Mouse (Mus musculus) bone marrow macrophage, adult 2 months (primary cell): ENCODE measurements around the gene B020031M17Rik.
"Not testable (repeated sequence)": the region's sequence is repeated elsewhere in the genome, so short reads cannot be mapped to it uniquely, and the experiment has no call there.

Experiments
- CTCF ChIP-seq: IDR thresholded peaks from 2 replicates; pipeline ENCODE4 v1.5.1; 2012; ENCODE audit warnings: low read depth, mild to moderate bottlenecking, low read length, moderate library complexity
- POLR2A ChIP-seq: IDR thresholded peaks from 2 replicates; pipeline ENCODE4 v1.6.1; 2012; ENCODE audit warnings: mild to moderate bottlenecking, low read depth, low read length, borderline replicate concordance

DNA sequence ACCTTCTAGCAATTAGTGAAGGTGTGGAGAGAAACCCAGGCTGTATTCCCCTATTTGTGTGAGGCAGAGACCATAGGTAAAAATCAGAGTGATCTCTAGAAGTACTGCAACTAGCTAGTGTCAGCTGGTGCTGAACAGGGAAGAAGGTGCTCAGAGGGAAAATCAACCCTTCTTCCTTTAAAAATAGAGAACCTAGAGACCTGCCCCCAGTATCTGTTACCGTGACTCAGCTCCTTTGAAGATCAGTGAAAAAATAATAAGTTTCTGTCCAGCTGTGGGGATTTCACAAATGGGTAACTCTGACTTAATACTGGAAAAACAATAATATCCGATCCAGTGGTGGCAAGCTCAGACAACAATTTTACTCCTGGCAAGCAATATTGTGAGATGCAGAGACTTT, 4.5 kb upstream of the B020031M17Rik start:
- TF ChIP-seq CTCF, POLR2A: not testable (repeated sequence)
